8 mouse cellular contexts compared by ENCODE assay signal in genomic region chr9:68689351-68689750, GRCm38 (mm10). TPM values are rescaled to one million over a fixed set of nuclear protein-coding genes. Genes with fewer than 3 reads are reported as not detected.
DNase-seq lines count a peak whose midpoint lies in the region; ATAC-seq and TF ChIP-seq lines count a peak whose summit lies in the region.

No protein-coding gene starts in this region.

- H3K4me2 ChIP-seq in liver, embryonic 12.5 days: no peak overlapping the region
- no peak overlapping the region for H3K4me2 ChIP-seq in liver, embryonic 14.5 days (ENCODE audit: low read depth)

- no peaks in the 10 kb centered on the region for H3K27me3 ChIP-seq in liver, embryonic 12.5 days (replicated peaks)
- no peaks in the 10 kb centered on the region for H3K27me3 ChIP-seq in cerebellum, adult 2 months (ENCODE audit: control insufficient read depth, insufficient read depth, low read length)
- H3K27me3 ChIP-seq in liver, embryonic 14.5 days (ENCODE audit: control insufficient read depth, insufficient read depth, low read length): no peaks in the 10 kb centered on the region

- H3K27ac ChIP-seq in liver, embryonic 12.5 days: no peak overlapping the region
- no peak overlapping the region for H3K27ac ChIP-seq in cerebellum, adult 2 months (ENCODE audit: insufficient read depth, low read length)
- H3K27ac ChIP-seq in liver, embryonic 14.5 days: no peak overlapping the region

- WGBS in liver, embryonic 12.5 days (ENCODE audit: insufficient replicate concordance): 28% methylated on average over 4 of the region's 4 CpGs
- 37% methylated on average over 4 of the region's 4 CpGs for WGBS in cerebellum, adult 2 months
- WGBS in liver, embryonic 14.5 days (ENCODE audit: insufficient replicate concordance): 22% methylated on average over 4 of the region's 4 CpGs

- H3K4me3 ChIP-seq in liver, embryonic 12.5 days: no peak overlapping the region
- no peak overlapping the region for H3K4me3 ChIP-seq in cerebellum, adult 2 months (replicated peaks; ENCODE audit: insufficient read depth, low read depth, low read length)
- no peak overlapping the region for H3K4me3 ChIP-seq in liver, embryonic 14.5 days (ENCODE audit: insufficient read depth in 1 of 2, low read depth in 2 of 2, low read length in 2 of 2)

- peak; percentile 50 for DNase-seq in adrenal gland, adult 2 months
- DNase-seq in adrenal gland, postnatal 4 days (ENCODE audit: low spot score in 2 of 2): no peak
- DNase-seq in liver: peak; percentile 6
- DNase-seq in cerebellum, adult 2 months: peak in 1 of 2 experiments; percentile 62
- peak in 2 of 3 experiments; percentile 3 to 24 for DNase-seq in liver, embryonic 14.5 days (ENCODE audit: low read depth in 3 of 3, low spot score in 3 of 3)
- peak; percentile 60 for DNase-seq in testis, postnatal 10 days (ENCODE audit: low spot score)

- peak; percentile 65; the same call in 1 of the 2 replicates for TF ChIP-seq CTCF in cerebellum, adult 2 months (IDR thresholded peaks at IDR 0.05; ENCODE audit: borderline replicate concordance, insufficient read depth, low read depth, low read length)
- TF ChIP-seq CTCF in liver, embryonic 14.5 days (IDR thresholded peaks at IDR 0.05; ENCODE audit: low read depth): peak; percentile 71

- TF ChIP-seq EP300 in liver, embryonic 14.5 days (IDR thresholded peaks at IDR 0.05; ENCODE audit: low read depth): no peak

- no peaks in the 10 kb centered on the region for H3K9me3 ChIP-seq in liver, embryonic 12.5 days (replicated peaks)
- no peaks in the 10 kb centered on the region for H3K9me3 ChIP-seq in liver, embryonic 14.5 days (ENCODE audit: control insufficient read depth, low read length)

- TF ChIP-seq POLR2A in cerebellum, adult 2 months (IDR thresholded peaks at IDR 0.05; ENCODE audit: borderline replicate concordance, insufficient read depth, low read length): no peak

- H3K9ac ChIP-seq in liver, embryonic 12.5 days: no peak overlapping the region
- no peak overlapping the region for H3K9ac ChIP-seq in liver, embryonic 14.5 days (replicated peaks)

- no peaks in the 10 kb centered on the region for H3K36me3 ChIP-seq in liver, embryonic 12.5 days
- H3K36me3 ChIP-seq in liver, embryonic 14.5 days (replicated peaks; ENCODE audit: control insufficient read depth, insufficient read depth, low read depth): no peaks in the 10 kb centered on the region

- H3K4me1 ChIP-seq in liver, embryonic 12.5 days: no peaks in the 10 kb centered on the region
- H3K4me1 ChIP-seq in cerebellum, adult 2 months (ENCODE audit: control insufficient read depth, insufficient read depth, low read length): peaks cover 11% of the 10 kb centered on the region
- no peaks in the 10 kb centered on the region for H3K4me1 ChIP-seq in liver, embryonic 14.5 days (replicated peaks; ENCODE audit: control insufficient read depth in 2 of 2, insufficient read depth in 2 of 2, low read length in 1 of 2)

- ATAC-seq in liver, embryonic 12.5 days: no peak
- peak; percentile 55; the same call in 1 of the 2 replicates for ATAC-seq in granulocyte monocyte progenitor cell, adult 5-6 weeks (replicated peaks; ENCODE audit: poor library complexity, severe bottlenecking)
- no peak for ATAC-seq in liver, embryonic 14.5 days (ENCODE audit: insufficient read depth)

RNA-seq across cellular contexts. Expression of gene Rora, which starts 35.8 kb away (rescaled TPM):
- total RNA-seq in adrenal gland, adult 2 months (2021): 10 to 100 TPM; 45.9 to 94.1 TPM
- 17.4 and 39.7 TPM in 2 replicates for polyA plus RNA-seq in adrenal gland, adult 2 months (2012; rRNA removed)
- total RNA-seq in adrenal gland, postnatal 4 days (2021): 10 to 100 TPM; 94.6 to 95.7 TPM
- 2.4 and 2.7 TPM in 2 replicates for polyA plus RNA-seq in liver, embryonic 12.5 days (2016; fragmentation: Nextera tagmentation; extraction: Ambion mirVana)
- polyA plus RNA-seq in cerebellum, adult 2 months (2012; rRNA removed): 58.4 and 62.4 TPM in 2 replicates
- 0.32 and 0.73 TPM in 2 replicates for total RNA-seq in granulocyte monocyte progenitor cell, adult 5-6 weeks (2014; fragmentation: Nextera tagmentation)
- 0.15 and 0.34 TPM in 2 replicates for total RNA-seq in granulocyte monocyte progenitor cell, adult 5-6 weeks (2017)
- 0.85 and 0.88 TPM in 2 replicates for polyA plus RNA-seq in liver, embryonic 14.5 days (2012; rRNA removed)
- 2.9 and 3.6 TPM in 2 replicates for polyA plus RNA-seq in liver, embryonic 14.5 days (2014; fragmentation: Nextera tagmentation; extraction: Ambion mirVana)

Comparison
In these comparisons a context has a peak if more than half of its experiments do, and no peak if none do; other contexts are left out.
1. DNase-seq: peak in adrenal gland, adult 2 months (single experiment), liver (single experiment), liver, embryonic 14.5 days (2 of 3) and testis, postnatal 10 days (single experiment); none in adrenal gland, postnatal 4 days (0 of 2).